Mouse (Mus musculus): ENCODE data around the gene Gm10392.

Gene Gm10392

DNA sequence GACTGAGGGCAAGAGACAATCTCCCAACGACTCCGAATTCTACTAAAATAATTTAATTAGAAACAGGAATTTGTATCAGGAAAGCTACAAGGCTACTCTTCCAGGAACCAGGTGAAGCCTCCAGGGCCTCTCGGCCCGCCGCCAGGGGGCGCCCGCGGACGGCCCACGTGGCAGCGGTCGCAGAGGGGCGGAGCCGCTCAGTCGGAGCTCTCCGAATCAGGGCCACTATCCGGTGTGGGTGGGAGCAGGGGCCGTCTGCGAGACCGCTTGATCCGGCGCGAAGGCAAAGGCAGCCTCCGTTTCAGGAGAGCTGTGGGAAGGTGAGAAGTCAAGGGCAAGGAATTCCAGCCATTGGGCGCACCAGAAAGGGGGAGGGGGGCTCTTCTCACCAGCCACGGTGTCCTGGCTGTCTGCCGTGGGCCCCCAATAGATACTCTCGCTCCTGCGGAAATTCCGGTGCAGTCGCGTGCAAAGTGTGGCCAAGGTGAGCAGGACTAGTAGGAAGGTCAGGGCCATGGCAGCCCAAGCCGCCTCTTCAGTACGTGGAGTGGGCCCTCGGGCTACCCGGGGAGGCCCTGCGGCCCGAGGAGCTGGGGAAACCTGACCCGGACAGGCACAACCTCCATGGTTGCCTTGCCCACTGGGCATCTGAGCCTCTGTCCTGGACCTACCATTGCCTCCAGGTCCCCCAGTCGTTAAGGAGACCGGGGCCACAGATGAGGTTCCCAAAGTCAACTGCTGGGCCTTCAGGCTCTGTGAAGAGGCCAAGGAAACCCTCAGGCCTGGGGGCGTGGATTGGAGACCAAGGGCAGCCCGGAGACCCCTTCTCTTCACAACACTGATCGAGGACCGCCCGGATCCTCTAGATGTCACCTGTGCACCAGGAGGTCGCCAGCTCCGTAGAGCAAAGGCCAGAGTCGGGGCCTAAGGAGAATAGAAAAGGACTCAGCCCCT lies 10.7 kb downstream of the Gm10392 start:
- no peak for DNase-seq (ENCODE audit: low spot score)

DNA sequence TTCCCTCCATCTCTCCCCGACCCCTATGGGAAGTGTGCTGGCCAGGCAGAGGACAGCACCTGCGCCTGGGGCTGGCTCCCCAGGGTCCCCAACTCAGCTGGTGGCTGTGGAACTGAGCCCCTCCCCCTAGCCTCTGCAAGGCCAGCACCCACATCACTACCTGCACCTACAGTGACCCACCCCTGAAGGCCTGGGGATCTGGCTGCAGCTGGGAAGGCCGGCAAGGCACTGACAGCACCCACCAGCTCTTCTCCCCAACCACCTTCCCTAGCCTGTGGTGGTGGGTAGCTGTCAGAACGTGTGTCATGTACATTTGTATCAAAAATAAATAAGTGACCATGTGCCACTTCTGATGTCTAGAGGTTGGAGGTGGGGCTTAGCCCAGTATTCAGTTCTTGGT lies 11.6 kb downstream of the Gm10392 start:
- DNase-seq (ENCODE audit: low spot score): no peak

DNA sequence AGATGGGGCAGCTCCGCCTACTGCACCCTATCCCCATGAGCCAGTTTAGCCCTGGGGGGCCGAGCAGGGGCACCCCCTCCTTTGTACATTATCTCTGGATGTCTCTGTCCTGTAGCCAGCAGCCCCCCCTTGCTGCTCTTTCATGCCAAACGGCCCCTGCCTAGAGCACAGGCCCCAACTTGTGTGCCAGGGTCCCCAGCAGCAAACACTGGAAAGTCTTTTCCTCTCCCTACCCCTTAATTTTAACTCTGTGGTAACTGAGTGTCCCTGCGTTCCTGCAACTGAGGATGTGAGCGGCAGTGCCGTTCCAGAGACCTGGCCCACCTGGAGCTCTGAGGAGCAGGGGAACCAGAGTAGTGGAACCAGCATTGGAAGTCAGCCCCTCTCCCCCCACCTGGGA lies 12.1 kb downstream of the Gm10392 start:
- no peak for DNase-seq (ENCODE audit: low spot score)

DNA sequence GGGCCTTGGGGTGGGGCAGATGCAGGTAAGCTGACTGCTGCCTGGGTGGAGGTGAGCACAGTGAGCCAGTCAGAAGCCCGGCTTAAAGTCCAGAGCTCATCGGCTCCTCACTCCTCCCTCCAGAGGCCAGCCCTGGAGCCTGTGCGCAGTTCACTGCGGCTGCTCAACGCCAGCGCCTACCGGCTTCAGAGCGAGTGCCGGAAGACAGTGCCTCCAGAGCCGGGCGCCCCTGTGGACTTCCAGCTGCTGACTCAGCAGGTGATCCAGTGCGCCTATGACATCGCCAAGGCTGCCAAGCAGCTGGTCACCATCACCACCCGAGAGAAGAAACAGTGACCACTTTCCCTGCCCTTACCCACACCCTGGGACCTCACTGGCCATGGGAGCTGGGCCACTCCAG lies 12.7 kb downstream of the Gm10392 start:
- no peak for DNase-seq (ENCODE audit: low spot score)

DNA sequence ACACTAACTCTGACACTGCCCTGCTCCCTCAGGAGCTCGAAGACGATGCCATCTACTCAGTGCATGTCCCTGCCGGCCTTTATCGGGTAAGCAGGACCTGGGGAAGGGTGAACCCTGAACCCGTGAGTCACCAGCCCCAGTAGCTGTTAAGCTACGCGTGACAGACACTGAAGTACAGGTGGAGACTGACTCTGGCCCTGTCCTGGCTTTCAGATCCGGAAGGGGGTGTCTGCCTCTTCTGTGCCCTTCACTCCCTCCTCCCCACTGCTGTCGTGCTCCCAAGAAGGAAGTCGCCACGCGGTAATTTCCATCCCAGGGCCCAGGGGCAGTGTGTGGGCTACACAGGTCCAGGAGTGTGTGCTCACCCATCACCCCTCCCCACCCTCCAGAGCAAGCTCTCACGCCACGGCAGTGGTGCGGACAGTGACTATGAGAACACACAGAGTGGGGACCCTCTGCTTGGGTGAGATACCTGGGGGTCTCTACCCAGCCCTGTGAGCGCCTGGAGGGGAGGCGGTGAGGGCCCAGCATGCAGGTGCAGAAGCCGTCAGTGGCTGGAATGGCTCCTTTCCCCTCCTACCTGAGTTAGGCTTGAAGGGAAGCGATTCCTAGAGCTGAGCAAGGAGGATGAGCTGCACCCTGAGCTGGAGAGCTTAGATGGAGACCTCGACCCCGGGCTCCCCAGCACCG lies 13.6 kb downstream of the Gm10392 start:
- DNase-seq (ENCODE audit: low spot score): no peak

DNA sequence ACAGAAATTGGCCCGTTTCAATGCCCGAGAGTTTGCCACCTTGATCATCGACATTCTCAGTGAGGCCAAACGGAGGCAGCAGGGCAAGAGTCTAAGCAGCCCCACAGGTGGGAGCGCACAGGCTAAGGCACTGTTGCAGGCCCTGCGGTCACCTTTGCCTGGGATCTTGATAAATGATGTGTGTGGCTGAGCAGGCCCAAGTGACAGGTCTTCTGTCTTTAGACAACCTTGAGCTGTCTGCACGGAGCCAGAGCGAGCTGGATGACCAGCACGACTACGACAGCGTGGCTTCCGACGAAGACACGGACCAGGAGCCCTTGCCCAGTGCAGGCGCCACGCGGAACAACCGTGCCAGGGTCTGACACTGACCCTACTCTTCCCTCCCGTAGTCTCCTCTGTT lies 14.6 kb downstream of the Gm10392 start:
- DNase-seq (ENCODE audit: low spot score): no peak

DNA sequence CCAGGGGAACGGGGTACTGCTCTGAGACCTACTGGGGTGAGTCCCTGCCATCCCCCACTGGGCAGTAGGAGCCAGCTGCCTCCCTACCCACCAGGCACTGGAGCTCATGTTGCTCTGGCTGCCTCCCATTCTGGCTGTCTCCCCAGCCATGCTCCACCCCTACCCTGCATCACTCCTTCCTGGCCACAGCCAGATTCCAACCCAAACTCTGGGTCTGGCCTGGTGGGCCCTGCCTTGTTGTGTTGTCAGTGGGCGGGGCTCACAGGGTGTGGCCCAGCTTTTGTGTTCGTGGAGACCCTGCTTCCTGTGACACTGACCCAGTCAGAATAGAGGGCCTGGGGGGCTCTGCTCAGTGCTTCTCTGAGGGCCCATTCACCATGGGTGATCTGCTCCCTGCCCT lies 15.5 kb downstream of the Gm10392 start:
- no peak for DNase-seq (ENCODE audit: low spot score)

DNA sequence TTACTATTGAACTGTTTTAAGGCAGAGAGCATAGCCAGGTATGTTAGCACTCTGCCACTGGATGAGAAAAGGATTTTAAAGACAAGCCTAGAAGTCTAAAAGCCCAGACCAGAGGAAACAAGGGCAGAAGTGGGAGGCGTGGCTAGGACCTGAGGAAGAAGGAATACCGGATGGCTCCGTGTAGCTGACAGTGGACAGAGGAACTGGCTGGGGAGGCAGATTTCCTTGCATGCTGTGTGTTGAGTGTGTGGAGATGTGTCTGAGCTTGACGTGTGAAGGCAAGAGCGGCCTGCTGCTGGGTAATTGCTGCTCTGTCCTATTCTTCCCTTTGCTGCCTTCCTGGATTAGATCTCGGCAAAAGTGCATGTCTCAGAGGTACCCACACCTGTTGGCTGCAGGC lies 16.5 kb downstream of the Gm10392 start:
- no peak for DNase-seq (ENCODE audit: low spot score)

DNA sequence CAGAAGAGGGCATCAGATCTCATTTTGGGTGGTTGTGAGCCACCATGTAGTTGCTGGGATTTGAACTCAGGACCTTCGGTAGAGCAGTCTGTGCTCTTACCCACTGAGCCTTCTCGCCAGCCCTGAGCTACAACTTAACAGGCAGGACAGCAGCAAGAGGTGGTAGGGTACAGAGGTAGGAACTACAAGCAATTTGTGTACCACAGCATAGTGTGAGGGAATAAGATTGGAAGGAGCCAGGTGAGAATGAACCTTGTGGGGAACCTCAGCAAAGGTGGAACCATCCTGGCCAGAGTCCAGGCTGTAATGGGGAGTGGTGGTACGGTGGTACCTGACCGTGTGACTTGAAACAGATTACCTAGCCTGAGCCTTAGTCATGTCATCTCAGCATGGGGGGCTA lies 17.0 kb downstream of the Gm10392 start:
- DNase-seq (ENCODE audit: low spot score): no peak

DNA sequence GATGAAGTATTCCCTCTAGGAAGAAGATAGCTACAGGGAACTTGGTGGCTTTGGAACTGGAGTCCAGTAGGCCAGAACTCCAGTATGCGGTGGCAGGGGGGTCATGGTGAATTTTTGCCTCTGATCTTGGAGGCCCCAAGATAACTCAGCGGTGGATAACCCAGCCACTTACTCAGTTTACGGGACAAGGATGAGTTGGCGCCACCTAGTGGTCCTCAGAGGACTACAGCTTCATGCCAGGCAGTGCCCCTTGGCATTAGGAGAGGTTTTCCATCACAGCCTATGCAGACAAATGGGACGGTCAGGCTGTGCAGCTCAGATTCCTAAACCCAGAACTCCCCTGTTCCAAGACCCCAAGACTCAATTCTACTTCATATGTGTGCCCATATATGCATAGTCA lies 17.6 kb downstream of the Gm10392 start:
- no peak for DNase-seq (ENCODE audit: low spot score)

DNA sequence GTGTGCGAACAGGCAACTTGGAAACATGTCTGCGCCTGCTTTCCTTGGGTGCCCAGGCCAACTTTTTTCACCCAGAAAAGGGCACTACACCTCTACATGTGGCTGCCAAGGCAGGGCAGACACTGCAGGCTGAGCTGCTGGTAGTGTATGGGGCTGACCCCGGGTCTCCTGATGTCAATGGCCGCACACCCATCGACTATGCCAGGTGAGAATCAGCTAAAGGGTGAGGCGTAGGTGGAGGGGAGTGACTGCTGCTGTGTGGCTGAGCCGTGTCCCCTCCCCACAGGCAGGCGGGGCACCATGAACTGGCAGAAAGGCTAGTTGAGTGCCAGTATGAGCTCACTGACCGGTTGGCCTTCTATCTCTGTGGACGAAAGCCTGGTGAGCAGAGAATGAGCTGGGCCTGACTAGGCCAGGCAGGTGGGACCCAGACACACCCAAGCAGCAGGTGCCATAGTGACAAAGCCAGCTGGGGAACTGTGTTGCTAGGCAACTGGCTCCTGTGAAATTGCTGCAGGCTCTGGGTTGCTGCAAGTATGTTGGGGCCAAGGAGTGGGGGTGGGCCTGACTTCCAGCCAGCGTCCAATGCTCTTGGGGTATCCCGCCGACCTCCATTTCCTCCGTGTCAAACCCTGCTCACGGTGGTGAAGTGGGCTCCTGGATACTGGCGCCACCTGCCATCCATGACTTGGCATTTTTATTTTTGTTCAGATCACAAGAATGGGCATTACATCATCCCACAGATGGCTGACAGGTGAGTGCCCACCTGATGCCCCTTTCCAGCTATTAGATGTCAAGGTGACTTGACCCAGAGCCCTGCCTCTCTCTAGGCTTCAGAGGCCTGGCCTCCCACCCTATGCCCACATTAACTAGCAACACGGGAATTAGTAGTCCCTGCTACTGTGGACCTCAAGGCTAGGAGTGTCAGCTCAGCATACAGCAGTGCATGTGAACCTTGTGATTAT lies 18.4 kb downstream of the Gm10392 start:
- DNase-seq (ENCODE audit: low spot score): no peak

DNA sequence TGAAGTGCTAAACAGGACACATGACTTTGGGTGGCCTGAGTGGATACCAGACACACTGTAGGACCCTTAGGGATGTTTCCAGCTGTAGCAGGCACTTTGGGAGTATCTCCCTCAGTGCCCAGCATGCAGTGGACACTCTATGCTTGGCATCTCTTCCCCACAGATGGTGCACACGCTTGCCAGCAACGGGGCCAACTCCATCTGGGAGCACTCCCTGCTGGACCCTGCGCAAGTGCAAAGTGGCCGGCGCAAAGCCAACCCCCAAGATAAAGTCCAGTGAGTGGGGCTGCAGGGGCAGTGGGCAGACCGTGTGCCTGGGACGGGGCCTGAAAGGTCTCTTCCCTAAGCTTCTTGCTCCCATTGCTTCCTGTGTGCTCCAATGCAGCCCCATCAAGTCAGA lies 19.6 kb downstream of the Gm10392 start:
- DNase-seq (ENCODE audit: low spot score): no peak

DNA sequence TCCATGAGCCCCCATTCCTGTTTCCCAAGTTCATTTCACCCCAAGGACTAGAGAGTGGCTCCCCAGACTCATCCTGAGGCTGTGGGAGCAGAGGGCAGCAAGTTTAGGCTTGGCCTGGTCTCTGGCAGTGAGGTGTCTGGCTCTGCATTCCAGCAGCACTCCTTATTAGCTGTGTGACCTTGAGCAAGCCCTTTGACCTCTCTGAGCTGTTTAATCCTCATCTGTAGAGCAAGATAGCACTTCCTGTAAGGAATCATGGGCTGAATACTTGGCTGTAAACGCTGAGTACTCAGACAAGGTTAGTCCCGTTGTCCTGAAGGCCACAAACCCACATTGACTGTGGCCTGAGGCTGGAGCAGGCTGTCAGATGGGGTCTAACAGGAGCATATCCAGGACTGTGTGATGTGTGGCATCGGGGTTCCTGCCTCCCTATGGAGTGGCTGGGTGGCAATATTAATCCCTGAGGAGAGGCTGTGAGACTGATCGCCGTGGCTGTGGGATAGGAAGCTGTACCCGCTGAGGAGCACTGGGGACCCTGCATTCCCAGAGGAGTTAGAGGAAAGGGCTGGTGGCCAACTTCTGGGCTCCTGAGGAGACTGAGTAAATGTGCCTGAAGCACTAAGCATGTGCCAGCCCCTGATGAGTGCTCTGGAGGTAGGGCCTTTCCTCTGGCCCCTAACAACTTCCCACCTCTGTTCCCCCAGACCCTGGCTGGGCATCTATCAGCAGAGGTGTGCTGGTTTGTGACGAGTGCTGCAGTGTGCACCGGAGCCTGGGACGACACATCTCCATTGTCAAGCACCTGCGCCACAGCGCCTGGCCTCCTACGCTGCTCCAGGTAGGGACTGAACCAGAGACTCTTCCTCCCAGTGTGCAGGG lies 20.5 kb downstream of the Gm10392 start:
- no peak for DNase-seq (ENCODE audit: low spot score)

DNA sequence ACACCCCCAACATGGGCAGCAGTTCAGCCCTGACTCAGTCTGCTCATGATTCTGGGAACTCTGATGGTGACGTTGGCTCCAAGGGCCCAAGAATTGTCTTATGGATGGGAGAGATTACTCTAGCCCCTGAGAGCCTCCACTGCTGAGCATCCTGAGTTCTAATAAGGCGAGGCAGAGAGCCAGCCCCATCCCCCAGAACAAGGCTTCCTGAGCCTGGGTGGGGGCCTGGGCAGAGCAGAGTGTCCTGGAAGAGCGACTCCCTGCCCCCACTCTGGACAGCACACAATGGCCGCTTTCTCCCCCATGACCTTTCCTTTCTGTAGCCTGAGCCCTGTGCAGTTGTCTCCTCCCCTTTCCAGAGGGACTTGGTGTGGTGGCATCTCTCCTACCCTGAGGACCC lies 21.1 kb downstream of the Gm10392 start:
- no peak for DNase-seq (ENCODE audit: low spot score)

DNA sequence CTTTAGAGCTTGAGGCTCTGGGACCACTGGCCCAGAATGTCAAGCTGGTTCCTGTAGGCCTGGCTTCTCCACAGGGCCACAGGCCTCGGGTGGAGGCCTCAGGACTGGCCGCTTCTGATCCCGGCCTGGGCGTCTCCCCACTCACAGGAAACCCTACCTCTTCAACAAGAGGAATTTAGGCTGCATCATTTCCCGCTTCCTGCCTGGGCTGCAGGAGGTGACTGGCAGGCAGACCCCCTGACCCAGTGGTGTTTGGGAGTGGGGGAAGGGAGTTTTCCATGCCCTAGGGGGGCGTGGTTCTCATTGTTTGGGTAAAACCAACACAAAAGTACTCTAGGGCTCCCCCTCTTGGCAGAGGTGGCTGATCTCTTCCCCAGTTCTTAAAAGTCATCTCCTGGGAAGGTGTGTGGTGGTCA lies 21.6 kb downstream of the Gm10392 start:
- no peak for DNase-seq (ENCODE audit: low spot score)

DNA sequence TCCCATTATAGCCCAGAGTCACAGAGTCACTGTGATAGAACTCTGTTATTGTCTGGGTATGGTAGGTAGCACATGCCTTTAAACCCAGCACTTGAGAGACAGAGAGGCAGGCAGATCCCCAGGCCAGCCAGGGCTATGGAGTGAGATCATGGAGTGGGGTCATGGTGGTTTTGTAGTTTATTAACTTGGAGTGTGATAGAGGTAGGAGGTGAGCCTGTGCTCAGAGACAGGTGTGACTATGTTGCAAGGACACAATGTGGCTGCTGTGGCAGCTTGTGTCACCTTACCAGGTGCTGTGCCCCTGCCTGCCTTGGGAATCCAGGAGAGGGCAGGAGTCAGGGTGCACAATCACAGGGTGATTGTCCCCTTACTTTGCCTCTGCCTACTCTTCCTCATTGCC lies 23.5 kb downstream of the Gm10392 start:
- no peak for DNase-seq (ENCODE audit: low spot score)

DNA sequence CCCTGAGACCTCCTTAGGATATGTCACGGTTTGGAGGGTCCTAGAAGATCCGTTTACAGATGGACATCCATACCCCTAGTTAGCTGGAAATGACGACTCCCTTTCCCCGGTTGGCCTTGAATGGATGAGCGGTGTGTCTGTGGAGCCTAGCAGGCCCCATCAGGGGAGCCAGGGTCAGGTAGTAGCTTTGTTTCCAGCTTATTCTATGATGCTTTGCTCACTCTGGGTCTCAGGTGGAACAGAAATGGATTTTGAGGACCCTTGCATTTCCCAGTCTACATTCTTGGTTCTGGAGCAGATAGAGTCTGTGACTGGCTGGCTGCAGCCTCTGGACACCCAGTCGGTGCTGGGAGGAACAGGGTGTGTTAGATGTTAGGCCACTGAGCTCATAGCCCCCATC lies 24.2 kb downstream of the Gm10392 start:
- no peak for DNase-seq (ENCODE audit: low spot score)

DNA sequence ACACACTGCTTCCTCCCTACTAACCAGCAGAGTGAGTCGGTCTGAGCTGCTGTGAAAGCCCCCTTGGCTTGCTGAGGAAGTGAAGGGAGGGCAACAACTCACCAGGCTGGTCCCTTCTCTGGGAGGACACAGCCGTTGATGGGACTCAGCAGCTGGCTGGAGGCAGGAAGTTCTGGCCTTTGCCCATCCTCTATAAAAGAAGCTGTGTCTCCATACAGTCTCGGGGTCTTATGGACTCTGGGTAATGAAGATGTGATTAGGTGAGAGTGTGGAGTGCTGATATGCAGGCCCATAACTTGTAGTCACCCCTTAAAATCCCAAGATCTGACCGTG lies 24.7 kb downstream of the Gm10392 start:
- no peak for DNase-seq (ENCODE audit: low spot score)

DNA sequence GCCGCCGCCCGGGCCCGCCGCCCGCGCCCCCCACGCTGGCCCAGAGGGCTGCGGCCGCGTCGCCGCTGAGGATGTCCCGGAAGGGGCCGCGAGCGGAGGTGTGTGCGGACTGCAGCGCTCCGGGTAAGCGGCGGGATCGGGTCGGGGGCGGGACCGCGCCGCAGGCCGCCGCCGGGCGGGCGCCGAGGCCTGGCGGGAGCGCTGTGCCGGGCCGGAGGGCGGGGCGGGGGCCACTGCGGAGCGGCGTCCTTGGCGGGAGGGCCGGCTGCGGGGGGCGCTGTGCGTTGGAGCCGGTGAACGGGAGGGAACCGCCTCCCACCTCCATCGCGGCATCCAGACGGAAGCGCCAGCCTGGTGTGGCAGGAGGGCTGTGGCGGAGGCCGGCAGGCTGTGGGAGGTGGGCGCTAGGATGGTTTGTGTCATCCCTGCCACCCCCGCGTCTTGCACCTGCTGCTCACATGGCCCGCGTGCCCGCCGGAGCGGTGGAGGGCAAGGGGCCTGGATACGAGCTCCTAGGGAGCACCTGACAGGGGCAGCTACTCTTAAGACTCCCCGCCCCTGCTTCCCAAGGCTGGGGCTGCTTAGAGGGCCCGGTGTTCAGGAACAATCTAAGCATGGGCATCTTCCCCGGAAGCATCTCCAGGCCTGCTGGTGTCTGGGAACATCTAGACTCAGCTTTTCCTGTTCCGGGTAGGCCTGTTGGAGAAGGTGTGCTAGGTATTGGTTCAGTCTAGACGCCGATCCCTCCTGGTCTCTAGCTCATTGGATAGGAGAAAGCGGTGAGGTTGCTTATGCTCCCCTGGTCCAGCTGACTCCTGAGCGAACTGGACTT lies 25.3 kb downstream of the Gm10392 start, which contains the start of gene Git1:
Gene Git1 (plus strand): TSS at position 51 of the 832 bp plus-strand sequence.
- no peak for DNase-seq (ENCODE audit: low spot score)

DNA sequence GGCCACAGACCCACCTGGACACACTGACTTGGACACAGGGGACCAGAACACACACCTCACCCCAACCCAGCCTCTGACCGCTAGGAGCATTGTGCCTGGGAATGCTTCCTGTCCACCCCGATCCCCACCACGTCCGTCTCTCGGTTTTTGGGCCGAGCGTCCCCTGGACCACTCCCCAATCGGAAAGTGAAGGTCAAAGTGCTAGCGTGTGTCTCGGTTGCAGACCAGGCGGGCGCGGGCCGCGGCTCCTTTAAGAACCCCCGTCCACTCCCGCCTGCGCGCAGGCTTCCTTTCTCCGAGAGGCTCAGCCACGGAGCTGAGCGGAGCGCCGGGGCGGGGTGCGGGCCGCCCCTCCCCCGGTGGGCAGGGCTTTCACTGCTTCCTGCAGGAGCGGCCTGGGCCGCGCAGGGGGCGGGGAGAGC lies 26.1 kb downstream of the Gm10392 start:
- peak; percentile 56 for DNase-seq (ENCODE audit: low spot score)
